ENCODE assay signal across 25 mouse cellular contexts in the genomic region with DNA sequence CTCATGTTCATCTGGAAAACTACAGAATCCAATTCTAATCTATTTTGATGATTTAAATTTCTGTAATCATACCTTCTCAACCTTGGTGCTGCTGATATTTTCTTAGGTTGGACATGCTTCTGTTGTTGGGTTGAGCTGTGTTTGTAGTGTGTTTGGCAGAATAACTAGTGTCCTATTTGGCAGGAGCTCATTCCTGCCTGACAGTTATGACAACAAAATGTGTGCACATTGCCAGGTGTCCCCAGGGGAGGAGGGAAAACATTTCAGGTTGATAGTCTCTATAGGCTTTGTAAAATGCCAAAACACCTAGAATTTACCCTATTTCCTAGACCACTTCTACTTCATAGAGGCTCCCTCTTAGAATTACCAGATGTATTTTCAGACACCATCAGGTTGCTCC.
A peak's percentile ranks its signal among the peaks of the same experiment; 100 is the strongest.
DNase-seq lines count a peak whose midpoint lies in the region; ATAC-seq lines count a peak whose summit lies in the region.
"Had no signal": no experiment of that assay in that cellular context is flagged by ENCODE, and none has a peak within 500 bp of the region (broad histone marks: within the 10 kb centered on the region; RNA-seq: fewer than 3 reads in every experiment).

No protein-coding gene starts in this region.

- no peak for ATAC-seq in lung, embryonic 15.5 days (ENCODE audit: borderline replicate concordance, extremely low read depth, low FRiP score, low TSS enrichment)
- ATAC-seq in monocyte, adult 5-6 weeks (replicated peaks; ENCODE audit: insufficient number of reproducible peaks, low FRiP score, low TSS enrichment, poor library complexity, severe bottlenecking) = no peak
- ATAC-seq: CD4-positive, CD25-positive, alpha-beta regulatory T cell, adult 4 months; forebrain, embryonic 14.5 days; inflammation-experienced regulatory T-cells, adult 6 months; liver, postnatal 0 days; midbrain, embryonic 15.5 days had no signal

- H3K27ac ChIP-seq in lung, embryonic 15.5 days = peak overlapping the region; percentile 34
- H3K27ac ChIP-seq: embryonic facial prominence, embryonic 15.5 days; heart, embryonic 10.5 days; hindbrain, embryonic 14.5 days; kidney, postnatal 0 days; limb, embryonic 10.5 days; macrophage; midbrain, embryonic 15.5 days had no signal

- no peaks in the 10 kb centered on the region for H3K9me3 ChIP-seq in lung, embryonic 15.5 days
- H3K9me3 ChIP-seq: embryonic facial prominence, embryonic 15.5 days; limb, embryonic 10.5 days; midbrain, embryonic 15.5 days had no signal

- H3K27me3 ChIP-seq in lung, embryonic 15.5 days = no peaks in the 10 kb centered on the region
- H3K27me3 ChIP-seq: embryonic facial prominence, embryonic 15.5 days; midbrain, embryonic 15.5 days had no signal

- H3K4me3 ChIP-seq in lung, embryonic 15.5 days = no peak overlapping the region
- H3K4me3 ChIP-seq: embryonic facial prominence, embryonic 15.5 days; heart, embryonic 10.5 days; limb, embryonic 10.5 days; midbrain, embryonic 15.5 days; myocyte had no signal

- no peak overlapping the region for H3K4me2 ChIP-seq in lung, embryonic 15.5 days
- H3K4me2 ChIP-seq: embryonic facial prominence, embryonic 15.5 days; hindbrain, embryonic 14.5 days; midbrain, embryonic 15.5 days had no signal

- no peak overlapping the region for H3K9ac ChIP-seq in lung, embryonic 15.5 days
- H3K9ac ChIP-seq: embryonic facial prominence, embryonic 15.5 days; hindbrain, embryonic 14.5 days; liver, postnatal 0 days; midbrain, embryonic 15.5 days had no signal

- peaks cover 3% of the 10 kb centered on the region; the same call in 1 of the 2 replicates for H3K4me1 ChIP-seq in lung, embryonic 15.5 days
- H3K4me1 ChIP-seq: embryonic facial prominence, embryonic 15.5 days; heart, embryonic 10.5 days; limb, embryonic 10.5 days; midbrain, embryonic 15.5 days had no signal

- DNase-seq in adrenal gland, postnatal 25 days = peak; percentile 8
- DNase-seq in adrenal gland, postnatal 36 days = no peak
- no peak for DNase-seq in lung, postnatal 14 days
- DNase-seq in cerebellum, adult 9-11 months = peak; percentile 37
- no peak for DNase-seq in natural killer cell, adult 2 months (ENCODE audit: low spot score in 2 of 2)
- DNase-seq: gastrocnemius, postnatal 10 days; heart, postnatal 4 days; kidney, adult 18-20 months; liver; liver, postnatal 0 days; thymus, adult 2 months; thymus, postnatal 4 days had no signal

- H3K36me3 ChIP-seq in lung, embryonic 15.5 days = no peaks in the 10 kb centered on the region
- H3K36me3 ChIP-seq: embryonic facial prominence, embryonic 15.5 days; limb, embryonic 10.5 days; midbrain, embryonic 15.5 days had no signal

Comparison
In these comparisons a context has a peak if more than half of its experiments do, and no peak if none do; other contexts are left out.
1. DNase-seq: peak in adrenal gland, postnatal 25 days (single experiment) and cerebellum, adult 9-11 months (single experiment); none in adrenal gland, postnatal 36 days (0 of 2), lung, postnatal 14 days (single experiment) and natural killer cell, adult 2 months (0 of 2).